Mouse (Mus musculus) heart, embryonic 13.5 days (tissue): ENCODE data around the gene Rftn1. TPM values are rescaled to one million over a fixed set of nuclear protein-coding genes. Genes with fewer than 3 reads are reported as not detected.

Source experiments
- polyA plus RNA-seq: library from polyadenylated mRNA; unstranded; fragments of >200 nt; fragmentation: Nextera tagmentation; extraction: Ambion mirVana; gene quantifications from 2 replicates; pipeline ENCODE4 v1.2.1, GENCODE M21; 2015

Gene Rftn1
- polyA plus RNA-seq, 1 experiment from 2014 or later: 26.3 TPM

Other genes with a start within 250 kb of the Rftn1 start
- gene Dazl, start 103.0 kb upstream of the Rftn1 start, polyA plus RNA-seq: 0.17 and 0.23 TPM in 2 replicates